Mouse (Mus musculus) embryonic fibroblast, embryonic 13.5 days (primary cell): ENCODE data around the gene Cx3cr1.

Experiments used
- CTCF ChIP-seq: IDR thresholded peaks from 2 replicates; pipeline ENCODE4 v1.5.1; 2011; ENCODE audit warnings: mild to moderate bottlenecking, control low read depth, low read length, moderate library complexity, borderline replicate concordance; ENCODE audit not compliant: insufficient read depth
- POLR2A ChIP-seq: IDR thresholded peaks from 2 replicates; pipeline ENCODE4 v1.6.1; 2011; ENCODE audit warnings: low read depth, mild to moderate bottlenecking, control low read depth, low read length, moderate library complexity

GRCm38 (mm10) chr9:119943326-119943725 is 126.4 kb downstream of the Cx3cr1 start:
- TF ChIP-seq CTCF = no peak
- TF ChIP-seq POLR2A = no peak
